Mouse (Mus musculus): ENCODE data around the gene Gm9833. TPM values are rescaled to one million over a fixed set of nuclear protein-coding genes. Genes with fewer than 3 reads are reported as not detected.
A peak's percentile ranks its signal among the peaks of the same experiment; 100 is the strongest.
"Not testable (repeated sequence)": the region's sequence is repeated elsewhere in the genome, so short reads cannot be mapped to it uniquely, and the experiment has no call there.

The Gm9833 gene
- not detected in 2 replicates for polyA plus RNA-seq (2012; ENCODE audit: insufficient read depth, insufficient read length, low replicate concordance, missing spikeins)

DNA sequence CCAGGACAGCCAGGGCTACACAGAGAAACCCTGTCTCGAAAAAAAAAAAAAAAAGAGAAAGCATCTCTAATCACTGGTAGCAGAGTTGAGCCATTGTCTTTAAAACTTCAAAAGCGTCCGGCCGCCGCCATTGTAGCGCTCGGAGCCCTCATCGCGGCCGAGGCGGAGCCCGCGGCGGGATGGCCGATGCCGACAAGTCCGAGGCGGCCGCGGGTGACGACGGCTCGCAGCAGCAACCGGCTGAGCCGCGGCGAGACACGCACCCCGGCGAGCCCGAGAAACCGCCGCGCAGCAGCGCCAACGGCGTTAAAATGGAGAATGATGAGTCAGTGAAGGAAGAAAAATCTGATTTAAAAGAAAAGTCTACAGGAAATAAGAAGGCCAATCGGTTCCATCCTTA lies at the start of gene Gm9833:
Gm9833 (plus strand) TSS at position 117 of the 400 bp plus-strand sequence.
- H3K4me1 ChIP-seq (ENCODE audit: control insufficient read depth, insufficient read depth, low read length); H3K27ac ChIP-seq (ENCODE audit: insufficient read depth, low read depth, low read length): not testable (repeated sequence)
- peak within 1 kb of the TSS; percentile 27 for H3K4me3 ChIP-seq (ENCODE audit: insufficient read depth, low read depth, low read length)
- 36% methylated on average over 38 of the region's 38 CpGs for WGBS

DNA sequence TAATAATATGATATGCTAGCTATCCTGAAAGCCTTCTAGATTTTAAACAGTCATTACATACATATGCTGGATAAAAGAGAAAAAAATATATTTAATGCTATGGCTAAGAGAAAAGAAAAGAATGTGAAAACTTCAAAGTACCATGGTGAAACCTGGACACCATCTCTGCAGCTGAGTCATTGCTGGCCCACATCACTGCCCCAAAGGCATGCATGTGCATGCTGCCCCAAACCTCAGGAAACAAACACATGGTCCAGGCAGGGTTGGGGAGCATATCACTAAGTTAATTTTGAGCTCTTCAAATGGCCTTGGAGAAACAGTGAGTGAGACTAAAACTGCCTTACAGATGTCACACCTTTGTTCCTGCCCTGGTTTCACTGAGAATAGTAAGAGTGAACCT lies 17.8 kb upstream of the Gm9833 start:
- Histone ChIP-seq H3K27ac (ENCODE audit: insufficient read depth, low read depth, low read length) (no peak overlapping the region), H3K4me1 (ENCODE audit: control insufficient read depth, insufficient read depth, low read length) (no peaks in the 10 kb centered on the region), H3K4me3 (ENCODE audit: insufficient read depth, low read depth, low read length) (no peak overlapping the region)
- TF ChIP-seq CTCF (IDR thresholded peaks at IDR 0.05; ENCODE audit: insufficient read depth, low read depth, low read length): no peak
- no peak for TF ChIP-seq POLR2A (IDR thresholded peaks at IDR 0.05; ENCODE audit: insufficient read depth, low read depth, low read length)

DNA sequence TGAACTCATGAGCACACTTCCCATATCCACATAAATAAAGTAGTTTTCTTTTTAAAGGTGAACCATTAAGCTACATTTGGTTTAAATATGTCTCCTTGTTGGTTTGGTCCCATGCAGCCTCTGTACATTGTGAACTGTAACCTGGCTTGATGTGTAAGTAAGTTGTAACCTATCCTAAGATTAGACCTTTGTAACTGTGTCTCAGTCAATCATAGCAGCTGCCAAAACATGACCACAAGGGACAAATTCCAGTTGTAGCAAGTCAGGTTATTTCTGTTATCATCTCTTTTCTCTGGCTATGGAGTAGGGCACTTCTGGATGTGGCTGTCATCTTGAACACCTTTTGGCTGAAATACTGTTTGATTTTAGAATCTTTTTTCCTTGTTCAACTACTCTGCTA lies 12.1 kb upstream of the Gm9833 start:
- no peak overlapping the region for H3K4me3 ChIP-seq (ENCODE audit: insufficient read depth, low read depth, low read length)
- H3K27ac ChIP-seq (ENCODE audit: insufficient read depth, low read depth, low read length): no peak overlapping the region
- TF ChIP-seq CTCF (IDR thresholded peaks at IDR 0.05; ENCODE audit: insufficient read depth, low read depth, low read length) (no peak), POLR2A (IDR thresholded peaks at IDR 0.05; ENCODE audit: insufficient read depth, low read depth, low read length) (no peak)
- H3K4me1 ChIP-seq (ENCODE audit: control insufficient read depth, insufficient read depth, low read length): no peaks in the 10 kb centered on the region

DNA sequence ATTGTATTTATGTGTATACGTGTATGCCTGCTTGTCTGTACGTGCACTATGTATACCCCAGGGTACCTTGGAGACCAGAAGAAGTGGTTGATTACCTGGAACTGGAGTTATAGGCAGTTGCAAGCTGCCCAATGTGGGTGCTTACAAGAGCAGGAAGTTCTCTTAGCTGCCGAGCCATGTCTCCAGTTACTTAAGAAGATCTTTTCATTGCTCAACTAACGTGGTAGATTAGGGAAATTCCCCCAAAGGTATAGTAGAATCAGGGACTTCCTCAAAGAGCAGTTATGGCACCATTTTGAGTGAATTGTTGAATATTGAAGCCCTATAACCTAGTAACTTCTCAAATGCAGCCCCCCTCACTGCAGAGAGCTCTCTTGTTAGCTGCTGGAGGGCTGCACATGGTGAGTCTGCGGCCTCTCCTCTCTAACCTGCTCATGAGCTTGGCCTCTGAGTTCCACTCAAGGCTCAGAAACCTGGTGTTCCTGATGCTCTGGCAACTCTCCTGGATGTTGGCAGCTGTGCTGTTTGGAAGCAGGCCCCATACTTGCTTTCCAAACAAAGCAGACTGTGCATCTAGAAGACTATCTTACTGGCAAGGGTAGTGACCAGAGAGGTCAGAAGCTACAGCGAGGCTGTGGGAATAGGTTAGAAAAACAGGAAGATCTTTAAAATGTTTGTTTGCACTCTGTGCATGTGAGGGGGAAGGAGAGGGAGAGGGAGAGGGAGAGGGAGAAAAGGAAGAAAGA lies 10.6 kb upstream of the Gm9833 start:
- 87% methylated on average over 6 of the region's 6 CpGs for WGBS
- no peak for TF ChIP-seq POLR2A (IDR thresholded peaks at IDR 0.05; ENCODE audit: insufficient read depth, low read depth, low read length)
- no peak for TF ChIP-seq CTCF (IDR thresholded peaks at IDR 0.05; ENCODE audit: insufficient read depth, low read depth, low read length)
- Histone ChIP-seq H3K4me1 (ENCODE audit: control insufficient read depth, insufficient read depth, low read length) (0 out of 2 replicates have a peak, but pooled peaks cover 3% of the 10 kb centered on the region), H3K27ac (ENCODE audit: insufficient read depth, low read depth, low read length) (no peak overlapping the region), H3K4me3 (ENCODE audit: insufficient read depth, low read depth, low read length) (no peak overlapping the region)

DNA sequence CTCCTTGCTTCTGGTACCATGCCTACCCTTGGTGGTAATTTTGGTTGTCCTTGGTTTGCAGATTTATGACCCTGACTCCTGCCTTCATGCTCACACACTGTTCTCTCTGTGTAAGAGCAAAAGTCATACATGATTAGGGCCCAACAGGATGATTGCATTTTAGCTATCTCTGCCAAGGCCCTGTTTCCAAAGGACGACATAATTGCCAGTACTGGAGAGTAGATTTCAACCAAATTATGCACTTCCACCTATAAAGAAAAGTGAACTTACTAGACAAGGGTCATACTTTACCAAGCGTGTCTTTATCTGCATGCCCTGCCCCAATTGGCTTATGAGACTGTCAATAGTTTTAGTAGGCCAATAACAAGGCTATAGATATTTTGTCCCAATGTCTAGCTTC lies 9.8 kb upstream of the Gm9833 start:
- Histone ChIP-seq H3K4me1 (ENCODE audit: control insufficient read depth, insufficient read depth, low read length) (0 out of 2 replicates have a peak, but pooled peaks cover 5% of the 10 kb centered on the region), H3K27ac (ENCODE audit: insufficient read depth, low read depth, low read length) (no peak overlapping the region), H3K4me3 (ENCODE audit: insufficient read depth, low read depth, low read length) (no peak overlapping the region)
- WGBS: 82% methylated on average over 2 of the region's 2 CpGs
- TF ChIP-seq CTCF (IDR thresholded peaks at IDR 0.05; ENCODE audit: insufficient read depth, low read depth, low read length) (no peak), POLR2A (IDR thresholded peaks at IDR 0.05; ENCODE audit: insufficient read depth, low read depth, low read length) (no peak)

DNA sequence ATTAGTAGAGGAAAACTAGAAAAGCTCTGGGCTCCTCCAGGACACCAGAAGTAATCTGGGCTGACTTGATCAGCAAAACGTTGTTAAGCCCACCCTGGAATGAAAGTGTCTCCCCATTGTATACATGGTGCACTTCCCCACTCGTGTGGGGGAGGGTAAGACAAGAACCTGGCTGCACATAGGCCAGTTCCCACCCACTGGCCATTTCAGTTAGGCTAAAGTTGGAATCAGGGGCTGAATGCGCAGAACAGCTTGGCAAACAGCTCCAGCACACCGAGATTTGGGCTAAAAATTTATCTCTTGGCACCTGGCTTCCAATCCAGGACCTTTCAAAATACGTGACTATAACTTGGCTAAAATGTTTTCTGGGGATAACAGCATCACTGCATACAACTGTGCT lies 6.6 kb upstream of the Gm9833 start:
- no peak for TF ChIP-seq POLR2A (IDR thresholded peaks at IDR 0.05; ENCODE audit: insufficient read depth, low read depth, low read length)
- no peak for TF ChIP-seq CTCF (IDR thresholded peaks at IDR 0.05; ENCODE audit: insufficient read depth, low read depth, low read length)
- 65% methylated on average over 5 of the region's 5 CpGs for WGBS
- no peak overlapping the region for H3K27ac ChIP-seq (ENCODE audit: insufficient read depth, low read depth, low read length)

DNA sequence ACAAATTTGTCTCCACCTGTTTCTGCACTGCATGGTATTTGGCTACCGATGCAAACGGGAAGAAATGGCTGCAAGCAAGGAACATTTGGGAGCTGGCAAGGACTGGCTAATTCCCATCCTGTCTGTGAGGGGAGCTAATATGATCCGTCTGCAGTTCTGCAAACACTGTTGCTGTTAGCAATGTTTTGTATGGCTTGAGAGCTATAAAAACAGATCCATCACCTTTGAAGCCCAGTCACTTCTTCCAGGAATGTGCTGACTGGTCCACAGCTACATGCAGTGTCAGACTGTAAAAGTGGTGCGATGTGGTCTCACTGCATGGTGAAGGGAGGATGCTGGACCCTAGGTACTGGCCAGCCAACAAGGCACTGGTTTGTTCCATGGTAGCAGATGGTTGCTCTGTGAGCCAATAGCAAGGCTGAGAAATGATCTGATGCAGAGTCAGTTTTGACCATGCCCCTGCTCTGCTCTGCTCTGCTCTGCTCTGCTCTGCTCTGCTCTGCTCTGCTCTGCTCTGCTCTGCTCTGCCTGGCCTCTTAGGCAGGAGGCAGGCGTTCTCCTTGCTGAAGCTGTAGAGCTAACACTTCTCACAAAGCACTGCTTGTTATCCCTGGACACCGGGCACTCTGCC lies 5.9 kb upstream of the Gm9833 start:
- Histone ChIP-seq H3K4me3 (ENCODE audit: insufficient read depth, low read depth, low read length) (no peak overlapping the region), H3K4me1 (ENCODE audit: control insufficient read depth, insufficient read depth, low read length) (peaks cover 9% of the 10 kb centered on the region; the same call in 1 of the 2 replicates), H3K27ac (ENCODE audit: insufficient read depth, low read depth, low read length) (no peak overlapping the region)
- 32% methylated on average over 6 of the region's 6 CpGs for WGBS
- no peak for TF ChIP-seq POLR2A (IDR thresholded peaks at IDR 0.05; ENCODE audit: insufficient read depth, low read depth, low read length)
- no peak for TF ChIP-seq CTCF (IDR thresholded peaks at IDR 0.05; ENCODE audit: insufficient read depth, low read depth, low read length)

More for the DNA sequence above, 6.6 kb upstream of the Gm9833 start:
- peaks cover 9% of the 10 kb centered on the region; the same call in 1 of the 2 replicates for H3K4me1 ChIP-seq (ENCODE audit: control insufficient read depth, insufficient read depth, low read length)
- H3K4me3 ChIP-seq (ENCODE audit: insufficient read depth, low read depth, low read length): no peak overlapping the region

DNA sequence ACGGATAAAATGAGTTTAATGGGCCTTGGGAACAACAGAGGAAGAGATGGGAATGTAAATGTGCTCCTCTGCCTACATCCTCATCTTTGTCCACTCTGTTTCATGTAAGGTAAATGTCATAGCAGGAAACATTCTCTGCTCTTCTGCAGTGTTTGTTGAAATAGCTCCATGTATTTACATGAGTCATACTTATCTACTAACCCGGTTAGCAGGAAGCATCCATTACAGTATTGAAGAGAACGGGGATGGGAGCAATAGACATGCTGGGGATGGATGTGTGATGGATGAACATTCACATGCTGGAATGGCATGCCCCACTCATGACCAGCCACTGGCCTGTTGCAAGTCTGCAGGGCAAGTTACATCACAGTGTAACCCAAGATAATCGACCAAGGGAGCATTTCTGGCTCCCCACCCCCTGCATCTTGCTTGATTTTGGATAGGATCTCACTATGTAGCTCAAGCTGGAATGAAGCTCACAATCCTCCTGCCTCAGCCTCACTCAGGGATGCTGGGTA lies 5.3 kb upstream of the Gm9833 start:
- TF ChIP-seq POLR2A (IDR thresholded peaks at IDR 0.05; ENCODE audit: insufficient read depth, low read depth, low read length): no peak
- TF ChIP-seq CTCF (IDR thresholded peaks at IDR 0.05; ENCODE audit: insufficient read depth, low read depth, low read length): no peak
- peaks cover 9% of the 10 kb centered on the region; the same call in 1 of the 2 replicates for H3K4me1 ChIP-seq (ENCODE audit: control insufficient read depth, insufficient read depth, low read length)
- no peak overlapping the region for H3K27ac ChIP-seq (ENCODE audit: insufficient read depth, low read depth, low read length)
- WGBS: 39% methylated on average over 4 of the region's 4 CpGs
- H3K4me3 ChIP-seq (ENCODE audit: insufficient read depth, low read depth, low read length): no peak overlapping the region

DNA sequence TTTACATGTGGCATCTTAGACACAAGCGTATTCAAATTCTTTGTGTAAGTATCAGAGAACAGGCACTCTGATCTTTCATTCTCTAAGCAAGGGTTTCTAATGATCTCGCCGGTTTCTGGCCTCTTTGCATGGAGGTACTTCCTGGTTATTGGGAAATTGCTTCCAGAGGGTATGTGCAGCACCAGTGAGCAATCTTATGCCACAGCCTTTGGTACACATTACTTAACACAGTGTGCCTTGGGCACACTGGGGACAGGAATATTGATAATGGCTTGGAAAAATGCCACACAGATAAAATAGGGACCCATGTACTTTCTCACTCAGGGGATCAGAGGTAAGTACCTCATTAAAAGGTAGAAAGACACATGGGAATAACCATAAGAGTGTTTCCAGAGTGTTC lies 3.8 kb upstream of the Gm9833 start:
- H3K4me1 ChIP-seq (ENCODE audit: control insufficient read depth, insufficient read depth, low read length): peaks cover 9% of the 10 kb centered on the region; the same call in 1 of the 2 replicates
- no peak for TF ChIP-seq POLR2A (IDR thresholded peaks at IDR 0.05; ENCODE audit: insufficient read depth, low read depth, low read length)
- TF ChIP-seq CTCF (IDR thresholded peaks at IDR 0.05; ENCODE audit: insufficient read depth, low read depth, low read length): no peak
- 85% methylated on average over 3 of the region's 3 CpGs for WGBS
- no peak overlapping the region for H3K4me3 ChIP-seq (ENCODE audit: insufficient read depth, low read depth, low read length)
- H3K27ac ChIP-seq (ENCODE audit: insufficient read depth, low read depth, low read length): no peak overlapping the region
